Mouse (Mus musculus) forebrain, postnatal 0 days (tissue): ENCODE results near the gene Inpp5f. TPM values are rescaled to one million over a fixed set of nuclear protein-coding genes. Genes with fewer than 3 reads are reported as not detected.
A peak's percentile ranks its signal among the peaks of the same experiment; 100 is the strongest.
"Not testable (repeated sequence)": the region's sequence is repeated elsewhere in the genome, so short reads cannot be mapped to it uniquely, and the experiment has no call there.

Experiments used
- ATAC-seq: fragments of 200-750 bp; cut with Nextera tagmentation; 2 replicates; pipeline ENCODE4 v1.8.0; 2017; ENCODE audit warnings: mild to moderate bottlenecking, moderate library complexity
- DNase-seq: peaks from one replicate; pipeline ENCODE4 v3.0.0-alpha.2; 2015
- H3K27ac ChIP-seq: fragments of 300-500 bp; sonication (generic); 2 replicates; pipeline ENCODE4 v1.5.1; 2014; ENCODE audit warnings: low read depth, mild to moderate bottlenecking, antibody characterized with exemption, low read length, moderate library complexity, mixed read lengths
- H3K27me3 ChIP-seq: fragments of 300-500 bp; sonication (generic); 2 replicates; pipeline ENCODE4 v1.6.1; 2014; ENCODE audit warnings: mild to moderate bottlenecking, low read length, mixed read lengths; ENCODE audit not compliant: insufficient read depth
- H3K36me3 ChIP-seq: fragments of 300-500 bp; sonication (generic); 2 replicates; pipeline ENCODE4 v1.6.1; 2014; ENCODE audit warnings: mild to moderate bottlenecking, moderate library complexity; ENCODE audit not compliant: insufficient read depth
- H3K4me1 ChIP-seq: fragments of 300-500 bp; sonication (generic); 2 replicates; pipeline ENCODE4 v1.6.1; 2014; ENCODE audit warnings: antibody characterized with exemption; ENCODE audit not compliant: insufficient read depth
- H3K4me2 ChIP-seq: fragments of 300-500 bp; sonication (generic); 2 replicates; pipeline ENCODE4 v1.6.1; 2014; ENCODE audit warnings: low read depth, mild to moderate bottlenecking, moderate library complexity
- H3K4me3 ChIP-seq: fragments of 300-500 bp; sonication (generic); 2 replicates; pipeline ENCODE4 v1.5.1; 2014; ENCODE audit warnings: low read depth, low read length, mixed read lengths
- H3K9ac ChIP-seq: fragments of 300-500 bp; sonication (generic); 2 replicates; pipeline ENCODE4 v1.6.1; 2014; ENCODE audit warnings: mild to moderate bottlenecking
- H3K9me3 ChIP-seq: fragments of 300-500 bp; sonication (generic); 2 replicates; pipeline ENCODE4 v1.6.1; 2016; ENCODE audit warnings: low read length
- CTCF ChIP-seq: sonication (generic); IDR thresholded peaks from 2 replicates; pipeline ENCODE4 v1.5.1; 2016; ENCODE audit warnings: antibody characterized with exemption, control low read depth, low read depth
- WGBS: fragments of 180-500 bp; shearing (Covaris S2); extraction: QIAGEN DNeasy Blood & Tissue Kit; methylation state at CpG from one replicate; pipeline ENCODE4 v1.1.7; 2014; 5-methylcytosine and 5-hydroxymethylcytosine counted together
- polyA plus RNA-seq: library from polyadenylated mRNA; unstranded; fragments of >200 nt; fragmentation: Nextera tagmentation; extraction: Ambion mirVana; gene quantifications from 2 replicates; pipeline ENCODE4 v1.2.1, GENCODE M21; 2015
- total RNA-seq: library from RNA; depleted of rRNA; stranded (reverse); fragments of >200 nt; gene quantifications from 2 replicates; pipeline ENCODE4 v1.2.3, GENCODE M21; 2014; rRNA removed

Inpp5f gene
- 334 and 420 TPM in 2 replicates for total RNA-seq
- polyA plus RNA-seq: 270 and 361 TPM in 2 replicates

DNA sequence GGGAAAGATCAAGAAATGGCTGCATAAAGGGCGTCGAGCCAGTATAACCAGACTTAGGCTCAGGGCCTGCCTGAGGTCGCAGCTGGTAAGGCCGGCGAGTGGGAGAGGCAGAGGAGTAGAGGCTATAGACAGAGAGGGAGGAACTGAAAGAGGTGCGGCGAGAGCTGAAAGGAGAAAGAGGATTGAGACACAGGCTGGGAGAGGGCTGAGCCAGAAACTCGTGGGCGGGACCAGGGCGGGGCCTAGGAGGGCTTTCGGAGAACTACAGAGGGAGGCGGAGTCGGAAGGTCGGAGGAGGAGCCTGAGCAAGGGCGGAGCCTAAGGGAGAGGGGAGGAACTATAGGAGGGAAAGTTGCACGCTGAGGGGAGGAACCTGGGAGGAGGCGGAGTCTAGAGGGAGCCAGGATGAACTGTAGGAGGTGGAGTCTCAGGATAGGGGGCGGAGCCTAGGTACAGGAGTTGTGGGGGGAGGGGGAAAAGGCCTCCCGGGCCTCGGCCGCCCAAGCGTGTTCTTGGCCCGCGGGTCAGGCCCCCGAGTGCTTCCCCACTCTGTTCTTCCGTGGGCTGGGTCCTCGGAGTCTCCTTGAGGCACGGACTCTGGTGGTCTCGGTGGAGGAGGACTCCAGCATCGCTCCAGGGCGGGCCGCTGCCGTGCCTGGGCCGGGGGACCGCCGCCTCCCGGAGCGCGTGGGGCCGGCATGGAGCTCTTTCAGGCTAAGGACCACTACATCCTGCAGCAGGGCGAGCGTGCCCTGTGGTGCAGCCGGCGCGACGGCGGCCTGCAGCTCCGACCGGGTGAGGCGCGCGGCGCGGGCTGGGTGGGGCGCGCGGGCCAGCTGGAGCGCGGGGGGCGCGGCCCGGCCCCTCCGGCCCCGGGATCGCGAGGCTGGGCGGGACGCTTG lies at the start of gene Inpp5f:
Gene Inpp5f, plus strand, starts transcription at position 432 of the 902 bp plus-strand sequence.
- Histone ChIP-seq H3K4me3 (peak within 1 kb of the TSS; percentile 87), H3K27me3 (no peaks in the 10 kb centered on the region), H3K4me1 (peaks cover 7% of the 10 kb centered on the region; the same call in 1 of the 2 replicates), H3K27ac (peak within 1 kb of the TSS; percentile 74), H3K36me3 (no peaks in the 10 kb centered on the region), H3K9me3 (no peaks in the 10 kb centered on the region), H3K4me2 (peak within 1 kb of the TSS; percentile 82), H3K9ac (peak within 1 kb of the TSS; percentile 88)
- peak; percentile 99 for ATAC-seq
- peak; percentile 97 for DNase-seq
- TF ChIP-seq CTCF: peak; percentile 11; the same call in 1 of the 2 replicates
- WGBS: 2% methylated on average over 62 of the region's 68 CpGs

DNA sequence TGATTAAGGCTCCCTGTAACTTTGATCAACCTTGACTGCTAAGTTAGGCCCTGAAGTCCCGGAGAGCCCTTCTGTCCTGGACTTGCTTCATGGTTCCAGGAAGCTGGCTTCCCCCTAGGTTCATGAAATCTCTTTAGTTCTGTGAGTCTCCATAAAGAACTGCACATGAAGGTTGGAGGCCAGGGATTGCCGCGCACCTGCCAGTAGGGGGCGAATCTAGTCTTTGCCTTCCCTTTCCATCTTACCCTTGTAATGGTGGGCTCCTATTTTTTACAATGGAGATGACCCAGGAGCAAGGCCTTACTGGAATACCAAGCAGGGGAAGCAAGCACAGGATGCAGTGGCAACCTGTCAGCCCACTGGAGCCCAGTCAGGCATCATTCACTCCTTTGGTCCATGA lies 47.8 kb upstream of the Inpp5f start:
- H3K4me1 ChIP-seq: no peaks in the 10 kb centered on the region
- TF ChIP-seq CTCF: peak; percentile 51
- no peak for DNase-seq
- no peak overlapping the region for H3K4me2 ChIP-seq
- H3K27me3 ChIP-seq: no peaks in the 10 kb centered on the region
- no peaks in the 10 kb centered on the region for H3K9me3 ChIP-seq
- no peak for ATAC-seq
- no peak overlapping the region for H3K4me3 ChIP-seq
- WGBS: 52% methylated on average over 4 of the region's 4 CpGs
- no peak overlapping the region for H3K27ac ChIP-seq
- no peak overlapping the region for H3K9ac ChIP-seq
- H3K36me3 ChIP-seq: no peaks in the 10 kb centered on the region

DNA sequence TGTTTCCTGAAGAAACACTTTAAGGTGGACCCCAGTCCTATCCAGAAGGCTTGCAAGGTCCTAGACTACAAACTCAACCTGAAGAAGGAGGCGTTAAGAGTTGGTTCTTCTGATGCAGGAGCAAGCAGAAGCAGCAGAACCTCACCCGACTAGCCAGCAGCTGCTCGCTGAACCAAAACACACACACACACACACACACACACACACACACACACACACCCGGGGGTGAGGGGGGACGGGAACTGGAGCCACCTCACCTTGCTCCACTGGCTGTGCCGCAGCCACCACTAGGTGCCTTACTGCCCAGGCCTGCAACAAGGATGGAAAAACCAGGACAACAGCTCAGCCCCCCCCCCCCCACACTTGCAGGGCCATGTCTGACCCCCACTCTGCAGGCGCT lies 44.8 kb upstream of the Inpp5f start:
- Histone ChIP-seq H3K27me3 (no peaks in the 10 kb centered on the region), H3K9me3 (no peaks in the 10 kb centered on the region), H3K4me1 (no peaks in the 10 kb centered on the region), H3K9ac (no peak overlapping the region), H3K4me2 (no peak overlapping the region), H3K4me3 (no peak overlapping the region), H3K36me3 (no peaks in the 10 kb centered on the region), H3K27ac (no peak overlapping the region)
- WGBS: 83% methylated on average over 7 of the region's 7 CpGs
- TF ChIP-seq CTCF: no peak
- DNase-seq: no peak
- no peak for ATAC-seq

DNA sequence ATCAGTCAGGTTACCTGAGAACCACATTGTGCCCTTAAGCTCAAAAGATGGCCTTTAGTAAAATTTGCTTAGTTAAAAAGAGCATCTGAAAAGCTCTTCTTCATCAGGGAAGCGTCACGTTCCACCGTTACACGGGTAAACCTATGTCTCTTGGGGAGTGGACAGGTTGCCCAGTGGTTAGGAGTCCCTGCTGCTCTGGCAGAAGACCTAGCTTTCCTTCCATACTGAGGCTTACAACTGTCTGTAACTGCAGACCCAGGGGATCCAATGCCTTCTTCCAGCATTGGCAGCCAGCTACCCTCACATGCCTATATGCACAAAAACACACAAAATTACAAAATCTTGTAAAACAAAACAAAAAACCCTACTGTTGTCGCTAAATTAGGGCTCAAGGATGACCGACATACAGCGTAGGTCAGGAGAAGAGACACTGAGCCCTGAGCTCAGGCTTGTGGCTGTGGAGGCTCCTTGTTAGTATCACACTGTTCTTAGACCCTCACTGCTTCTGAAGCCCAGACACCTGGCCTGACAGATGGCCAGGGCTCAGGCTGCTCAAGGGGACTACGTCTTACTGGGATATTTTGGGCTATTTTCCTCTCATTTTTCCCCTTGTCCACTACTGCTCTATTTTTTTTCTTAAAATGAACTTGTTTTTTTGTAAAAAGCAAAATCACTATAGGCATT lies 43.4 kb upstream of the Inpp5f start:
- Histone ChIP-seq H3K9me3 (no peaks in the 10 kb centered on the region), H3K4me1 (no peaks in the 10 kb centered on the region), H3K4me2 (no peak overlapping the region), H3K27ac (no peak overlapping the region), H3K4me3 (no peak overlapping the region), H3K27me3 (no peaks in the 10 kb centered on the region), H3K36me3 (no peaks in the 10 kb centered on the region), H3K9ac (no peak overlapping the region)
- ATAC-seq: no peak
- TF ChIP-seq CTCF: no peak
- WGBS: 85% methylated on average over 8 of the region's 8 CpGs
- DNase-seq: no peak

DNA sequence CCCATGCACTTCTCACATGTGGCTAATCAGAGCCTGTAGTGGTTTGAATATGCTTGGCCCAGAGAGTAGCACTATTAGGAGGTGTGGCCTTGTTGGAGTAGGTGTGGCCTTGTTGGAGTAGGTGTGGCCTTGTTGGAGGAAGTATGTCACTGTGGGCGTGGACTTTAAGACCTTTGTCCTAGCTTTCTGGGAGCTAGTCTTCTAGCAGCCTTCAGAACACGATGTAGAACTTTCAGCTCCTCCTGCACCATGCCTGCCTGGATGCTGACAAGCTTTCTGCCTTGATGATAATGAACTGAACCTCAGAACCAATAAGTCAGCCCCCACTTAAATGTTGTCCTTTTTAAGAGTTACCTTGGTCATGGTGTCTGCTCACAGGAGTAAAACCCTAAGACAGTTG lies 41.7 kb upstream of the Inpp5f start:
- WGBS: 89% methylated on average over 2 of the region's 2 CpGs
- H3K27ac ChIP-seq: not testable (repeated sequence)

DNA sequence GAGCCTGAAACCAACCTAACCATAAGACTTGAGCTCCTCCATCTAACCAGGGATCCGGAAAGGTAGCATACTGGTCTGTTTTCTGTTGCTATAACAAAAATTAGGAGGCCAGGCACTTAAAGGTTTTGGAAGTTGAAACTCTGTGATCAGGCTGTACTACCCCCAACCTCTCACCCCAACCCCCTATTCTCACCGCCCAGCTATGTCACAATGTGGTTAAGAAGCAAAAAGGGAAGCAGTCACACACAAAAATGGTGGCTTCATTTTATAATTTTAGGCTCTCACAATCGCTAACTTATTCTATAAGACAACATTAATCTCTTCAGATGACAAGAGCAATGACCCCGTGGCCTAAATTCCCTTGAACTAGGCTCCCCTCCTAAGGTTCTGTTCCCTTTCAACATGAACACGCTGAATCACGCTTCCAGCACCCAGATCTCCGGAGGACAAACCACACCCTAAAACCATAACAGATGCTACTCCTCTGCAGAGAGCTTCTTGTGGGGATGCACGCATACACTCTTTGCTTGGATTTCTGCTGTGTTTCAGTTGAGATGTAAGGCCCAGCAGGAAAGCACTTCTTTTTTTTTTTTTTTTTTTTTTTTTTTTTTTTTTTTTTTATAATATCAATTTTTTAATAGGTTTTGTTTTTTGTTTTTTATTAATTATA lies 41.0 kb upstream of the Inpp5f start:
- Histone ChIP-seq H3K27me3 (no peaks in the 10 kb centered on the region), H3K27ac (no peak overlapping the region), H3K9ac (no peak overlapping the region), H3K4me3 (no peak overlapping the region), H3K4me2 (no peak overlapping the region), H3K36me3 (no peaks in the 10 kb centered on the region), H3K4me1 (no peaks in the 10 kb centered on the region), H3K9me3 (no peaks in the 10 kb centered on the region)
- no peak for TF ChIP-seq CTCF
- DNase-seq: no peak
- 94% methylated on average over 8 of the region's 8 CpGs for WGBS
- ATAC-seq: no peak

More for the DNA sequence above, 41.7 kb upstream of the Inpp5f start:
- H3K4me1 ChIP-seq, H3K27me3 ChIP-seq, H3K9ac ChIP-seq, H3K36me3 ChIP-seq, H3K4me2 ChIP-seq, H3K4me3 ChIP-seq, DNase-seq, ATAC-seq, H3K9me3 ChIP-seq: not testable (repeated sequence)

DNA sequence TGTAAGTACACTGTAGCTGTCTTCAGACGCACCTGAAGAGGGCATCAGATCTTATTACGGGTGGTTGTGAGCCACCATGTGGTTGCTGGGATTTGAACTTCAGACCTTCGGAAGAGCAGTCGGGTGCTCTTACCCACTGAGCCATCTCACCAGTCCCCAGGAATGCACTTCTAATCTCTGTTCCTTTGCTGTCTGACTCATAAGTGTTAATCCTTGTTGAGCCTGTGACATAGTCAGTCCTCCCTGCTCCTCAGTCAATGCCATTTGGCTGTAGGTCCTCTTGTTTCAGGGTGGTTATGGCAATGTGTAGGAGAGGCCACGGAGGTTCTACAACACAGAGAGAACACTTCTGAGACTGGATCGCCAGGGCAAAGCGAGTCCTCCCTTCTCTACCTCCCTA lies 40.5 kb upstream of the Inpp5f start:
- H3K4me3 ChIP-seq, H3K4me1 ChIP-seq, H3K9ac ChIP-seq, ATAC-seq, H3K27me3 ChIP-seq, H3K4me2 ChIP-seq, H3K36me3 ChIP-seq, DNase-seq, H3K9me3 ChIP-seq, H3K27ac ChIP-seq: not testable (repeated sequence)
- WGBS: 94% methylated on average over 7 of the region's 7 CpGs
